Mouse (Mus musculus) gastrocnemius, adult 2 months (tissue): Measurements from ENCODE around the gene Gm45716. TPM values are rescaled to one million over a fixed set of nuclear protein-coding genes. Genes with fewer than 3 reads are reported as not detected.
"Not testable (repeated sequence)": the region's sequence is repeated elsewhere in the genome, so short reads cannot be mapped to it uniquely, and the experiment has no call there.

Experiments used
- DNase-seq: peaks from one replicate; pipeline ENCODE4 v3.0.0; 2022
- H3K27ac ChIP-seq: fragments of 200-600 bp; 2 replicates; pipeline ENCODE4 v1.8.1; 2022; ENCODE audit warnings: mild to moderate bottlenecking
- H3K4me3 ChIP-seq: fragments of 200-600 bp; 2 replicates; pipeline ENCODE4 v1.8.1; 2022; ENCODE audit warnings: mild to moderate bottlenecking, moderate library complexity
- CTCF ChIP-seq: fragments of 200-600 bp; IDR thresholded peaks from 2 replicates; pipeline ENCODE4 v1.8.1; 2022; ENCODE audit warnings: antibody characterized with exemption, mild to moderate bottlenecking, moderate library complexity
- intact Hi-C: fragments of 180-260 bp; cut with DNase I; formaldehyde crosslinking; loops from one replicate; pipeline ENCODE4 v1.15.1; 2025
- total RNA-seq, 2 experiments: library from RNA; stranded (reverse); gene quantifications; 2 replicates each; pipeline ENCODE4 v1.2.3; 2021

Gm45716 gene
- total RNA-seq, 2 experiments from 2014 or later: 1.2 to 2.7 TPM

GRCm38 (mm10) chr11:90276561-90276960 is 89.1 kb downstream of the Gm45716 start:
- DNase-seq: peak; percentile 84
- Histone ChIP-seq H3K4me3 (peak overlapping the region; percentile 47), H3K27ac (peak overlapping the region; percentile 86)
- no peak for TF ChIP-seq CTCF
- intact Hi-C loops: no loop called here

GRCm38 (mm10) chr11:90280069-90280468 is 92.6 kb downstream of the Gm45716 start:
- DNase-seq: no peak
- TF ChIP-seq CTCF: no peak
- Histone ChIP-seq H3K4me3 (no peak overlapping the region), H3K27ac (no peak overlapping the region)
- intact Hi-C loops: no loop called here

- H3K4me3 ChIP-seq, intact Hi-C loops, DNase-seq, H3K27ac ChIP-seq: not testable (repeated sequence)
- TF ChIP-seq CTCF: 0 out of 2 replicates have a peak, but pooled peaks have one; percentile 8
Measured at GRCm38 (mm10) chr11:90281943-90282342, 94.5 kb downstream of the Gm45716 start.

GRCm38 (mm10) chr11:90283159-90283558 is 95.7 kb downstream of the Gm45716 start:
- intact Hi-C loops: no loop called here
- TF ChIP-seq CTCF: no peak

GRCm38 (mm10) chr11:90283601-90284000 is 96.1 kb downstream of the Gm45716 start:
- TF ChIP-seq CTCF: no peak
- intact Hi-C loops: no loop called here
- Histone ChIP-seq H3K27ac (no peak overlapping the region), H3K4me3 (no peak overlapping the region)
- DNase-seq: no peak

More at GRCm38 (mm10) chr11:90283159-90283558, 95.7 kb downstream of the Gm45716 start:
- no peak overlapping the region for H3K4me3 ChIP-seq
- H3K27ac ChIP-seq: no peak overlapping the region
- no peak for DNase-seq

GRCm38 (mm10) chr11:90284079-90284478 is 96.6 kb downstream of the Gm45716 start:
- DNase-seq: no peak
- TF ChIP-seq CTCF: no peak
- intact Hi-C loops: no loop called here
- Histone ChIP-seq H3K27ac (no peak overlapping the region), H3K4me3 (no peak overlapping the region)

- Histone ChIP-seq H3K4me3 (no peak overlapping the region), H3K27ac (no peak overlapping the region)
- no peak for TF ChIP-seq CTCF
- intact Hi-C loops: no loop called here
- DNase-seq: no peak
Measured at GRCm38 (mm10) chr11:90284623-90285022, 97.1 kb downstream of the Gm45716 start.

- intact Hi-C loops: no loop called here
- DNase-seq: no peak
- H3K4me3 ChIP-seq: no peak overlapping the region
- no peak for TF ChIP-seq CTCF
- H3K27ac ChIP-seq: no peak overlapping the region
Measured at GRCm38 (mm10) chr11:90286550-90287154, 99.2 kb downstream of the Gm45716 start.

GRCm38 (mm10) chr11:90291156-90291555 is 103.7 kb downstream of the Gm45716 start:
- DNase-seq: no peak
- no peak overlapping the region for H3K4me3 ChIP-seq
- no peak overlapping the region for H3K27ac ChIP-seq
- intact Hi-C loops: no loop called here
- TF ChIP-seq CTCF: no peak

GRCm38 (mm10) chr11:90292766-90293165 is 105.3 kb downstream of the Gm45716 start:
- TF ChIP-seq CTCF: no peak
- H3K4me3 ChIP-seq: no peak overlapping the region
- intact Hi-C loops: no loop called here
- no peak overlapping the region for H3K27ac ChIP-seq
- DNase-seq: no peak

- intact Hi-C loops: no loop called here
- DNase-seq: no peak
Measured at GRCm38 (mm10) chr11:90294622-90295021, 107.1 kb downstream of the Gm45716 start.

More at GRCm38 (mm10) chr11:90294622-90295021, 107.1 kb downstream of the Gm45716 start:
- TF ChIP-seq CTCF: no peak
- H3K4me3 ChIP-seq: no peak overlapping the region
- no peak overlapping the region for H3K27ac ChIP-seq

Other genes with a start within 250 kb of the Gm45716 start
- 1 to 10 TPM; 2.8 to 4.0 TPM for gene Pctp, start 184.8 kb upstream of the Gm45716 start, total RNA-seq
- 10 to 100 TPM in 1 of 2 experiments, 1 to 10 TPM in 1; 7.4 to 19.2 TPM for gene Tmem100, start 157.3 kb upstream of the Gm45716 start, total RNA-seq
- 1 to 10 TPM; 9.2 to 9.5 TPM for gene Mmd, start 61.8 kb downstream of the Gm45716 start, total RNA-seq
- 1 to 10 TPM; 3.7 to 8.3 TPM for gene Hlf, start 203.2 kb downstream of the Gm45716 start, total RNA-seq